Mouse (Mus musculus) spleen, postnatal 14 days (tissue): Measurements from ENCODE around the gene Plk2.

Experiments
- DNase-seq, 2 experiments: peaks; one replicate each; pipeline ENCODE4 v3.0.0; 2021 to 2022; ENCODE audit warnings: low spot score in 2 of 2

Gene Plk2

DNA sequence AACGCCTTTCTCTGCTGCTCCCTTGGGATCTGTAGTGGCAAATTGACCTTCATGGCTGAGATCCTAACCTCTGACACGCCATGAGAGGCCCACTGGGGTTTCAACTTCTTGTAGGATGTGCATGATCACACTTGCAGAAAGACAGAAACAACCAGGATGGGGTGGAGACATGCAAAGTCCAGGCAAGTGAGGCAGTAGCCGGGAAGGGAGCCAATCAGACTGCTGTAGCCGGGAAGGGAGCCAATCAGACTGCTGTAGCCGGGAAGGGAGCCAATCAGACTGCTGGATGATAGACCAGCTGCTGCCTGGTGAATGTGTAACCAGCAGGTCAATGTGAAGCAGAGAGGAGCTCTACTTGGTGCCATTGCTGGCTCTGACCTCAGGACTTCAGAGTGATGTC is 11.3 kb downstream of the Plk2 start:
- DNase-seq: no peak

GRCm38 (mm10) chr13:110412572-110413209 is 17.8 kb downstream of the Plk2 start:
- no peak for DNase-seq

DNA sequence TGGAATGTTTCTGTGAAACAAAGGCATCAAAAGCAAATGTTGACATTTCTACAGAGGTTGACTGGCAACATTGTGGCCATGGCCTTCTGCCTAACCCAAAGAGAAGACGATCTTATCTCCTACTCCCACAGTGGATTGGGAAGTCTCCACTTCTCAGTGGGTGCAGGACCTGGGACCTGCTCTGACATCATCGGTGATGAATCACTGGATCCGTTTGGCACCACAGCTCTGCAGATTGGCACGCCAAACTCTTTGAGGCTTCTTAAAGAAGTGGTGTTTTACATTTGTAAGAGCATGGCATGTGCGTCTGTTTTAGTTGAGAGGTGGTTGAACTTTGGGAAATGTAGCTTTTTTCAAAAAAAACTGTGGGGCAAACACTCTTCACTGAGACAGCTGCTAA is 23.8 kb downstream of the Plk2 start:
- DNase-seq: no peak

GRCm38 (mm10) chr13:110419640-110420039 is 24.8 kb downstream of the Plk2 start:
- DNase-seq: no peak

DNA sequence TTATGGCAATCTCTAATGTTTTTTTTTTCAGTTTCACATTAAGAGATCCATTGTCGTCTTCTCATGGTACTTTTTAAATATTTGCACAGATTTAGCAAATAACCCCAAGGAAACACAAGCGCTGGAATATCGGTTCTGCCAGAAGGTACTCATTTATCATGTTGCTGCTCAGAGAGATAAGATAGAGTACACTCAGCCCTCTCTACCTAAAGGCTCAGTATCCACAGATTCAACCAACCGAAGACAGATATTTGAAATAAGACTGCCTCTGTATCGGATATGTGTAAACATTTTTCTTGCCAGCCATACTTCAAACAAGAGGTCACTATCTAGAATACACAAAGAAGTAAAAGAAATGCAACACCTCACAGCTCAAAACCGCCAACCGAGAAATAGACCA is 27.6 kb downstream of the Plk2 start:
- DNase-seq: no peak

- no peak for DNase-seq
These were observed 30.8 kb downstream of the Plk2 start for GRCm38 (mm10) chr13:110425512-110426222.

DNA sequence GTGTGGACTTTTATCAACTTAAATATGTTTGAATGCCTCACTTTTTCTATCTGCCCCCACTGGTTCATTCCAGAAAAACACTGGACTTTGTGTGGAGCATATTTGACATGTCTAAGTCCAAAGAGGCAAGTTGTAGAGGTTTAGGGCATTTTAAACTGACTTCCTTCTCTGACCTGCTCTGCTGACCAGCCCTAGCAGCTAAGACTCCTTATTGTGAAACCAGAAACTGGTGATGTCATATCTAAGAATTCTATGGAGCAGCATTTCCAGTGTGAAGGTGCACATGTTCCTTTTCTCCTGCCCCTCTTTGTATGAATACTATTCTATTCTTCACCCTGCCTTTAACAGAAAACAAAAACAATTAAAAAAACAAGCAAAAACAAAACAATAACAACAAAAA is 36.5 kb downstream of the Plk2 start:
- DNase-seq: no peak

DNA sequence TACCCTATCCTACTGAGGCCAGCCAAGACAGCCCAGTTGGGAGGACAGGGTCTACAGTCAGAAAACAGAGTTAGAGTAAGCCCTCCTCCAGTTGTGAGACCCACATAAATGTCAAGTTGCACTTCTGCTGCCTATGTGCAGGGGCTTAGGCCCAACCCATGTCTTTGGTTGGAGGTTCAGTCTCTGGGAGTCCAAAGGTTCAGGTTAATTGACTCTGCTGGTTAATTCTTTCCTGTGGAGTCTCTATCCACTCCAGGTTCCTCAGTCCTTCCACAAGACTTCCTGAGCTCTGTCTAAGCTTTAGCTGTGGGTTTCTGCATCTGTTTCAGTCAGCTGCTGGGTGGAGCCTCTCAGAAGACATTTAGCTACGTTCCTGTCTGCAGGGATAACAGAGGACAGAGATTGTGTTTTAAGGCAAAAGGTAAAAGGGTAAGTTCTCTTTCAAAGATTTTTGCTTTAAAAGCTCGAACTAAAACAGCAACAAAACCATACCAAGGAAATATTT is 37.3 kb downstream of the Plk2 start:
- no peak for DNase-seq

DNA sequence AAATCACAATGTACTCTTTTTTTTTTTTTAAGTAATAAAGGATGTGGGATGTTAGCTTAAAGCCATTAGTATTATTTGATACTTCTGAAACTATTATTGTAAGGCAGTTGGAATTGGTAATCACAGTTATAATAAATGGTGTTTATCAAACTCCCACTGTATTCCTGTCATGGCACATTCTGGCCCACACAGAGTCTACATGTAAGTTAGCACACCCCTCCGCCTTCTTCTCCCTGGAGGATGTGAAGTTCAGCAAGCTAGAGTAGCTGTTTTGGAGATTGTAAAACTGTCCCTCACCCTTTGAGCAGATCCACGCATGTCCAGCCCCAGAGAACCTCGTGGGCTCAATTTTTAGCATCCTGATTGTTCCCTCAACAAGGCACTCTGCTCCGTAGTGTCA is 37.8 kb downstream of the Plk2 start:
- DNase-seq: no peak

DNA sequence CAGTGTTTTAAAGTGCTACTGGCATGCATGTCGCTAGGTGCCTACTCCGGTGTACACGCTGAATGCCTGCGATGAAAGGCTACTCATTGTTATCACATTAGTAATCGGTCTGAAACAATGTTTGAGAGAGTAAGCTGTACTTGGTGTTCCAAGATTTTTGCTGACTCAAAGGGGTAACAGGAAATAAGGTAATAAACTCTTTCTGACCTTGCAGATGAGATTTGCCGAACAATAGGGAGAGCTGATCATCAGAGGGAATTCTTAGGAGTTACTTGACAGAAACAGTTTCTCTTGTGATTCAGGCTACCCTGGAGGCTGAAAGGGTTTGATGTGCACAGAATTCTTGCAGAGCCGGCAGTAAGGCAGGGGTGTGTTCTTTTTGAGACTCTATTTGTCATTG is 41.8 kb downstream of the Plk2 start:
- DNase-seq: no peak

DNA sequence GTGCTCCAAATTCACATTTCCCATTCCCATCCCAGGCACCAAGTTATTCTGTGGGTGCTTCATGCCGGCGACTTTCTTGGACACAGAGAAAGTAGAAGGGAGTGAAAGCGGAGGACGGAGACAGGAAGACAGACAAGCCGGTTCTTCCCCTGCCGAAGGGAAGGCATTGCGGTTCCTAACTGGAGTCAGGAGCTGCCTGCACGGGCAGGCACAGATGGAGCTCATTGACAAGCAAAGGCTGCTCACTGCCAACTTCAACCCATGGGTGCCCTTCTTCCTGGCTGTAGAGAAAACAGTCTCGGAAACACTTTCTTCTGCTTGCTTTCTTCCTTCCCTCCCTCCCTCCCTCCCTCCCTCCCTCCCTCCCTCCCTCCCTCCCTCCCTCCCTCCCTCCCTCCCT is 43.8 kb downstream of the Plk2 start:
- DNase-seq: no peak

GRCm38 (mm10) chr13:110444335-110444734 is 49.5 kb downstream of the Plk2 start:
- no peak for DNase-seq

DNA sequence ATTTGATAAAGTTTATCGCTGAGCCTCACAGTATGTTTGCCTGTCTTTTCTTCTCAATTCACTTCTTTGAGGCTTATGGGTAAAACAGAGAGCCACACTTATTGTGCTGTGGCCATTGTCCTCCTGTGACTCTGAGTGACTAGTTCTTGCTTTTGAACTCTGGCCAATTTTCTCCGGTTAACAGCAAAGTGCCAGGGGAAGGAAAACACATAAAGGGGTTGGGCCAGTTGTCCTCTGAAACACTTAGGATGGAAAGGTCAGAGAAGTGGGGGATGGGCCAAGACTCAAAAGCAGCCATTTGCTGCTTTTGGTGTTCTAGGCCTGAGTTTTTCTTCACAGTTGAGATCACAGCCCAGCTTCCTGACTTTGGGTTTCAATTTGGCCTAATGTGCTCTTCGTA is 50.0 kb downstream of the Plk2 start:
- DNase-seq: no peak

- no peak for DNase-seq
These were observed 51.6 kb downstream of the Plk2 start for GRCm38 (mm10) chr13:110446434-110446833.

- DNase-seq: no peak
These were observed 55.2 kb downstream of the Plk2 start for GRCm38 (mm10) chr13:110450056-110450455.
